Mouse (Mus musculus) ES-E14 (cell line): ENCODE results near the gene Mast1.

Experiments used
- CHD2 ChIP-seq: IDR thresholded peaks from 2 replicates; pipeline ENCODE4 v1.6.1; 2014; ENCODE audit warnings: mild to moderate bottlenecking, low read depth, low read length, inconsistent platforms
- HCFC1 ChIP-seq: IDR thresholded peaks from 2 replicates; pipeline ENCODE4 v1.6.1; 2012; ENCODE audit warnings: low read length, inconsistent platforms, borderline replicate concordance; ENCODE audit not compliant: insufficient read depth
- ZC3H11A ChIP-seq: IDR thresholded peaks from 2 replicates; pipeline ENCODE4 v1.6.1; 2012; ENCODE audit warnings: low read depth, mild to moderate bottlenecking, inconsistent platforms, low read length, borderline replicate concordance

DNA sequence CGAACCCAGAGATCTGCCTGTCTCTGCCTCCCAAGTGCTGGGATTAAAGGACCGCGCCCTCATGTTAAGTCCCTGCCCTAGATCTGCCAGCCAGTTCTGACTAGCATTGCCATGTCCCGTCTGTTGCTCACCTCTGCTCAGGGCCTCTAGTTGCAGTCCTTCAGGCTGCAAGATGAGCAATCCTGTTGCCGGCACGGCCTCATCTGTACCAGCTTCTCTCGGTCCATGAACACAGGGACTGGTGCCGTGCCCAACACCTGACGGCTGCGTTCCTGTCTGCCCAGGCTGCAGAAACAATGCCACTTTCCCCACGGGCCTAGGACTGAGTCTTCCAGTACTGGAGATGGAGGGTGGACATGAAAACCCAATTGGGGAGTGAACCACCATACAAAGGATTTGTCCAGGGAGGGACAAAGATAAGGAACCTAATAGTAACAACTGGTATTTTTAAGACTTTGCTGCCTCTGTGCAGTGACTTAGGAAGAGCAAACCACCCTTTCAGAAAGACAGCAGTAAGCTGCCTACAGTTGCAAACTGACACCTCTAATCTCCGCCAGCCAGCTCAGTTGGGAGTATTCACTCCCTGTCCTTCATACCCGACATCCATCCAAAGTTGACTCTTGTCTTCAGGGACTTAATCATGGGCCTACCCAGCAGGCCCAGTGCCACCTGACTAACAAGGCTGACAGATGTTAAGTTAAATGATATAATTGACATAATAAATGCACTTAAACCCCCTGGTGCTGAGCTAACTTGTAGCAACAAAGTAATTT lies 30.6 kb upstream of the Mast1 start:
- TF ChIP-seq ZC3H11A, result no peak
- TF ChIP-seq HCFC1, result no peak
- TF ChIP-seq CHD2, result no peak
